Mouse (Mus musculus): ENCODE data around the gene Smad1. TPM values are rescaled to one million over a fixed set of nuclear protein-coding genes. Genes with fewer than 3 reads are reported as not detected.

The Smad1 gene
- polyA plus RNA-seq, 1 experiment, result 32.8 TPM

- Histone ChIP-seq H3K4me1 (ENCODE audit: control insufficient read depth, insufficient read depth, low read length) (peaks cover 20% of the 10 kb centered on the region), H3K4me3 (ENCODE audit: control insufficient read depth, low read depth, low read length) (peak overlapping the region; percentile 91), H3K27me3 (ENCODE audit: control insufficient read depth, insufficient read depth, low read length) (no peaks in the 10 kb centered on the region), H3K27ac (ENCODE audit: control insufficient read depth, insufficient read depth, low read depth, low read length) (peak overlapping the region; percentile 90), H3K36me3 (ENCODE audit: control insufficient read depth, insufficient read depth, low read length) (no peaks in the 10 kb centered on the region)
- TF ChIP-seq CTCF (IDR thresholded peaks at IDR 0.05; ENCODE audit: control insufficient read depth, insufficient read depth, insufficient replicate concordance, low read depth, low read length) (no peak), POLR2A (IDR thresholded peaks at IDR 0.05; ENCODE audit: control insufficient read depth, low read depth, low read length) (no peak)
These were observed 43.4 kb downstream of the Smad1 start for GRCm38 (mm10) chr8:79355721-79356434.

DNA sequence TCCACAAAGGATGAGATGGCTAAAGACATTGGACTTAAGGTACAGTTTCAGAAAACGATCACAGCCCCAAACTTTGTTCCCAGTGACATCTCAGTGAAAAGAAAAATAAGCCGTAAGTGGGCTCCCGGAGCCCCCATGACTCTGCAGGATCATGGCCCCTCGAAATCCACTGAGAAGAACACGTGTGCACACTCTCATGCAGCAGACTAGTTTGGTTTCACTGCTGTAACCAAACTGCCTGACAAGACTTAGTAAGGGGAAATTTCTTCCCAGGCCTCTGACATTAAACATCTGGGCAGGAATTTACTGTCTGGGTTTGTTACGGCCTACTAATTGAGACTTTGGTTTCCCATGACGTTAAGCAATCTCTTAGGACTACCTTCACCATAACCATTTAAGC is 45.3 kb downstream of the Smad1 start:
- Histone ChIP-seq H3K4me3 (ENCODE audit: control insufficient read depth, low read depth, low read length) (no peak overlapping the region), H3K4me1 (ENCODE audit: control insufficient read depth, insufficient read depth, low read length) (peaks cover 22% of the 10 kb centered on the region), H3K27me3 (ENCODE audit: control insufficient read depth, insufficient read depth, low read length) (no peaks in the 10 kb centered on the region), H3K27ac (ENCODE audit: control insufficient read depth, insufficient read depth, low read depth, low read length) (no peak overlapping the region), H3K36me3 (ENCODE audit: control insufficient read depth, insufficient read depth, low read length) (no peaks in the 10 kb centered on the region)
- TF ChIP-seq CTCF (IDR thresholded peaks at IDR 0.05; ENCODE audit: control insufficient read depth, insufficient read depth, insufficient replicate concordance, low read depth, low read length), result no peak
- TF ChIP-seq POLR2A (IDR thresholded peaks at IDR 0.05; ENCODE audit: control insufficient read depth, low read depth, low read length), result no peak

DNA sequence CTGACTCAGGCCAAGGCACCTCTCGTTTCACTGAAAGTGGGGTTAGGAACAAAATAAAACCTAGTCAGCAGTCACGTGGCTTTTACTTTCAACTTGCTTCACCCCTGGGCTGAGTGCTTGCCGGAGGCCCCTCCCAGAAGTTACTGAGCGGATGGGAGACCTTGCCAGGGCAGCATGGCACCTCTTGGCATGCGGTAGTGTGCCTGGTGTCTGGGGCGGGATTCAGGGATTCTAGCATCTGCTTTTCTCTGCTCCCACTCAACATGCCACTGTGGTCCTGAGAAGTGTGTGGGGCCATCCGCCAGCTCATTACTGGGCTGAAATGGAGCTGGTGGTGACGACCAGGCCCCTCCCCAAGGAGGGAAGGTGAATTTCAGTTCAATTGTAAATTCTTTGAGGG is 47.4 kb downstream of the Smad1 start:
- TF ChIP-seq POLR2A (IDR thresholded peaks at IDR 0.05; ENCODE audit: control insufficient read depth, low read depth, low read length), result no peak
- no peak for TF ChIP-seq CTCF (IDR thresholded peaks at IDR 0.05; ENCODE audit: control insufficient read depth, insufficient read depth, insufficient replicate concordance, low read depth, low read length)
- no peak overlapping the region for H3K4me3 ChIP-seq (ENCODE audit: control insufficient read depth, low read depth, low read length)
- H3K27me3 ChIP-seq (ENCODE audit: control insufficient read depth, insufficient read depth, low read length), result no peaks in the 10 kb centered on the region
- peaks cover 22% of the 10 kb centered on the region for H3K4me1 ChIP-seq (ENCODE audit: control insufficient read depth, insufficient read depth, low read length)
- no peaks in the 10 kb centered on the region for H3K36me3 ChIP-seq (ENCODE audit: control insufficient read depth, insufficient read depth, low read length)
- H3K27ac ChIP-seq (ENCODE audit: control insufficient read depth, insufficient read depth, low read depth, low read length), result no peak overlapping the region

DNA sequence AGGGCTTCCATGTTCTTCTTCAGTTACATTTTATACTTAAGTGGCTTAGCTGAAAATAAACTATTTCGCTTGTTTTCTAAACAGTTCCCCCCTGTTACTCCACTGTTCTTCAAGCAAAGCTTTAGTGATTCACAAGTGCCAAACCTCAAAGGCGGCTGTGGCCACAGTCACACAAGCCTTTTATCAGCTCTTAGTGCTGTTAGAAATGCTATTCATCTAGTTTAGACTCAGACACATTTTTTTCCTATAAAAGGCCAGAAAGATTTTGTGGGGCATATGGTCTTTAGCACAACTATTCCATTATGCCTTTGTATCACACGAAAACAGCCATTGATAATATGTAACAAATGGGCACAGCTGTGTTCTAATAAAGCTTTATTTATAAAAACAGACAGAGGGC is 48.5 kb downstream of the Smad1 start:
- TF ChIP-seq CTCF (IDR thresholded peaks at IDR 0.05; ENCODE audit: control insufficient read depth, insufficient read depth, insufficient replicate concordance, low read depth, low read length) (no peak), POLR2A (IDR thresholded peaks at IDR 0.05; ENCODE audit: control insufficient read depth, low read depth, low read length) (no peak)
- no peak overlapping the region for H3K4me3 ChIP-seq (ENCODE audit: control insufficient read depth, low read depth, low read length)
- peaks cover 12% of the 10 kb centered on the region for H3K4me1 ChIP-seq (ENCODE audit: control insufficient read depth, insufficient read depth, low read length)
- no peaks in the 10 kb centered on the region for H3K27me3 ChIP-seq (ENCODE audit: control insufficient read depth, insufficient read depth, low read length)
- no peak overlapping the region for H3K27ac ChIP-seq (ENCODE audit: control insufficient read depth, insufficient read depth, low read depth, low read length)
- no peaks in the 10 kb centered on the region for H3K36me3 ChIP-seq (ENCODE audit: control insufficient read depth, insufficient read depth, low read length)

GRCm38 (mm10) chr8:79350094-79350593 is 49.2 kb downstream of the Smad1 start:
- no peaks in the 10 kb centered on the region for H3K27me3 ChIP-seq (ENCODE audit: control insufficient read depth, insufficient read depth, low read length)
- no peak for TF ChIP-seq POLR2A (IDR thresholded peaks at IDR 0.05; ENCODE audit: control insufficient read depth, low read depth, low read length)
- no peak for TF ChIP-seq CTCF (IDR thresholded peaks at IDR 0.05; ENCODE audit: control insufficient read depth, insufficient read depth, insufficient replicate concordance, low read depth, low read length)
- no peak overlapping the region for H3K4me3 ChIP-seq (ENCODE audit: control insufficient read depth, low read depth, low read length)
- no peaks in the 10 kb centered on the region for H3K36me3 ChIP-seq (ENCODE audit: control insufficient read depth, insufficient read depth, low read length)
- peaks cover 9% of the 10 kb centered on the region for H3K4me1 ChIP-seq (ENCODE audit: control insufficient read depth, insufficient read depth, low read length)
- H3K27ac ChIP-seq (ENCODE audit: control insufficient read depth, insufficient read depth, low read depth, low read length), result no peak overlapping the region

GRCm38 (mm10) chr8:79346414-79346813 is 52.9 kb downstream of the Smad1 start:
- Histone ChIP-seq H3K27ac (ENCODE audit: control insufficient read depth, insufficient read depth, low read depth, low read length) (no peak overlapping the region), H3K27me3 (ENCODE audit: control insufficient read depth, insufficient read depth, low read length) (no peaks in the 10 kb centered on the region), H3K4me3 (ENCODE audit: control insufficient read depth, low read depth, low read length) (no peak overlapping the region), H3K36me3 (ENCODE audit: control insufficient read depth, insufficient read depth, low read length) (no peaks in the 10 kb centered on the region), H3K4me1 (ENCODE audit: control insufficient read depth, insufficient read depth, low read length) (peaks cover 2% of the 10 kb centered on the region; the same call in 1 of the 2 replicates)
- no peak for TF ChIP-seq POLR2A (IDR thresholded peaks at IDR 0.05; ENCODE audit: control insufficient read depth, low read depth, low read length)
- no peak for TF ChIP-seq CTCF (IDR thresholded peaks at IDR 0.05; ENCODE audit: control insufficient read depth, insufficient read depth, insufficient replicate concordance, low read depth, low read length)

DNA sequence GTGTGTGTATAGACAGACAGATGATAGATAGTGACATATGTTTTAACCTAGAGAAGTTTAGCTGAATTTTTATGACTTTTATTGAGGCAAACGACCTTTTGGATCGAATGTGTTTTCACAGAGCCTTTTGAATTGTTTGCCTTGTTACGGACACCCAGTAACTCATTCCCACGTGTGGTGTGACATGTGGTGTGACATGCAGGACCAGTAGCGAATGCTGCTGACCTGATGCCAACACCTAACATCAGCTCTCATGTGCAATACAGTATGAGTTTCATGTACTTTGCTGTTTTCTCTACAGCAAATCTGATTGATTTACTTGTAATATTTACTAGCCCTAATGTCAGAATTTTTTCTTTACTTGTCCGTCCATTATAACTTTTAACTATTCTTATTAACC is 53.5 kb downstream of the Smad1 start:
- Histone ChIP-seq H3K4me1 (ENCODE audit: control insufficient read depth, insufficient read depth, low read length) (peaks cover 2% of the 10 kb centered on the region; the same call in 1 of the 2 replicates), H3K36me3 (ENCODE audit: control insufficient read depth, insufficient read depth, low read length) (no peaks in the 10 kb centered on the region), H3K27me3 (ENCODE audit: control insufficient read depth, insufficient read depth, low read length) (no peaks in the 10 kb centered on the region), H3K27ac (ENCODE audit: control insufficient read depth, insufficient read depth, low read depth, low read length) (no peak overlapping the region), H3K4me3 (ENCODE audit: control insufficient read depth, low read depth, low read length) (no peak overlapping the region)
- TF ChIP-seq CTCF (IDR thresholded peaks at IDR 0.05; ENCODE audit: control insufficient read depth, insufficient read depth, insufficient replicate concordance, low read depth, low read length) (no peak), POLR2A (IDR thresholded peaks at IDR 0.05; ENCODE audit: control insufficient read depth, low read depth, low read length) (no peak)

Measured in testis, adult 2 months (tissue).